Mouse (Mus musculus) adrenal gland, adult 2 months (tissue): ENCODE measurements around the gene Vipr2. TPM values are rescaled to one million over a fixed set of nuclear protein-coding genes. Genes with fewer than 3 reads are reported as not detected.

Experiments
- DNase-seq: peaks from one replicate; pipeline ENCODE4 v3.0.0; 2021
- long read RNA-seq: library from polyadenylated mRNA; stranded (forward); transcript quantifications from one replicate; pipeline ENCODE4 v2.0.0, GENCODE M21; 2021
- polyA plus RNA-seq: library from polyadenylated mRNA; depleted of rRNA; stranded (reverse); fragments of >200 nt; gene quantifications from 2 replicates; pipeline ENCODE4 v1.2.3, GENCODE M21; 2012; rRNA removed
- total RNA-seq, 2 experiments: library from RNA; stranded (reverse); gene quantifications; 2 replicates each; pipeline ENCODE4 v1.2.3; 2021

The Vipr2 gene
- total RNA-seq (under 1 TPM; 0.28 to 0.29 TPM), polyA plus RNA-seq (0.22 and 0.38 TPM in 2 replicates)
- long read RNA-seq = 0 reads

DNA sequence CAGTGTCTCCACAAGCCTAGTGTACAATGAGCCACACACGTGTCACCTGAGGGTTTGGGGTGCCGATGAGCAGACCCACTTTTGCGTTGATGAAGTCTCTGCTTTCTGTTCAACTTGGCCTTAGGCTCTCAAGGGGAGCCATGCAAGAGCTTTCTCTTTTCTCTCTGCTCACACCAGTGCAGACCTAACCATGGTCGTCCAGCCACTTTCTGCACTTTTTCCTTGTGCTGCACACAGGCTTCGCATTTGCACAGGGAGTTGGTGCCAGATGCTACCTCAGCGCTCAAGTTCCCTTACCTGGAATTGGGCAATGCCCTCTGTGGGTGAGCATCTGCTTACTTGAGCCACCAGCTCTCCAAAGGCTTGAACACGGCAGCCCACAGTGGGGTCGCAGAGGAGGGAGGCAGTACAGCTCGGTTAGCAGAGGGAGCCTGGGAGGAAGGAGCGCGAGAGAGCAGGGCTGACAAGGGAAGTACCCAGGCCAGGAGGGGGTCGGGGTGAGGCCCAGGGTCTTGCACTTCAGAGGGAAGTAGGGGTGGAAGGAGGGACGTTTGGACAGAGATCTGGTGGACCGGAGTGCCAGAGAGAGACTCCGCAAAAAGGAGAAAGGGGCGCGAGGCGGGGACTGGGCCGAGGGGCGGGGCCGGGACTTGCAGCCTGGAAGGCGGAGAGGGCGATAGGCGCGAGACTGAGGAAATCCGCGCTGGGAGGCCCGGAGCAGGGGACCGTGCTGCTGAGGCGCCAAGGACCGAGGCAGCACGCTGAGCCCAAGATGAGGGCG lies at the start of gene Vipr2:
Gene Vipr2, plus strand, starts transcription at position 653 of the 781 bp plus-strand sequence.
- peak; percentile 58 for DNase-seq

GRCm38 (mm10) chr12:116028095-116028494 lies 49.4 kb upstream of the Vipr2 start:
- DNase-seq = no peak

DNA sequence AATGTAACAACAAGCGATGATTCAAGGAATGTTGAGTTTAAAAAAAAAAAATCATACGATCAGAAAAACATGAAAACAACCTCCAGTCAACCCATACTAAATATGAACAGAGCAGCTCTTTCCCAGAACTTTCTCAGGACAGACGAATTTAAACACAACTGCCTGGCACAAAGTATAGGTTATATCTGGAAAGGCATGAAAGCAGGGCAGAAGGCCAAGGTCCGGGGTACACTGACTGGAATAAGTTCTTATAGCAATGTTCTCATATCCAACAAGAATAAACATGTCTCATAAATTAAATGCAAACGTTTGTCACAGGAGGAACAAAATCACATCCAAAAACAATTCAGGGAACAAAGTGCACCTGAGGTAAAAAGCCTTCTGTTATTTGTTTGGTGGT lies 42.2 kb upstream of the Vipr2 start:
- DNase-seq = no peak

- DNase-seq = no peak
Observed at GRCm38 (mm10) chr12:116044785-116045184, 32.7 kb upstream of the Vipr2 start.

GRCm38 (mm10) chr12:116047440-116048377 lies 29.8 kb upstream of the Vipr2 start, which contains the start of gene Zfp386:
Gene Zfp386 (plus strand): TSS chr12:116047724.
- DNase-seq = peak; percentile 99

GRCm38 (mm10) chr12:116048766-116049165 lies 28.8 kb upstream of the Vipr2 start:
- no peak for DNase-seq

GRCm38 (mm10) chr12:116049236-116049635 lies 28.3 kb upstream of the Vipr2 start:
- DNase-seq = no peak

GRCm38 (mm10) chr12:116049701-116050100 lies 27.8 kb upstream of the Vipr2 start:
- DNase-seq = no peak

DNA sequence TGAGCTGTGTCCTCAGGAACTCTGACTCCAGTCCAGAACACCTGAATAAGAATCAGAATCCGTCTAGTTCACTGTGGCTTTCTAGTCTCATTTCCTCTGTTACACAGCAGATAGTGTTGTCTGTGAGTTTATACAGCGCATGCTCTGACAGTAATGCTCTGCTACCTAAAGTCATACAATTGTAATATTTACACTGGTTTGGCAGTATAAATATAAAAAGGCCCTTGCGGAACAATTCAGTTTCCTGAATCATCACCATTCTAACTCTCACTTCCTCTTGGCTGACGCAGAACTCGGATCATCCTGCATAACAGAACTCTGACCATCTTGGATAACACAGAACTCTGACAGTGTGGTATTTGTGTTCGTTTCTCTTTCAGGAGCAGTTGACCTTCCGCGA lies 23.2 kb upstream of the Vipr2 start:
- no peak for DNase-seq

DNA sequence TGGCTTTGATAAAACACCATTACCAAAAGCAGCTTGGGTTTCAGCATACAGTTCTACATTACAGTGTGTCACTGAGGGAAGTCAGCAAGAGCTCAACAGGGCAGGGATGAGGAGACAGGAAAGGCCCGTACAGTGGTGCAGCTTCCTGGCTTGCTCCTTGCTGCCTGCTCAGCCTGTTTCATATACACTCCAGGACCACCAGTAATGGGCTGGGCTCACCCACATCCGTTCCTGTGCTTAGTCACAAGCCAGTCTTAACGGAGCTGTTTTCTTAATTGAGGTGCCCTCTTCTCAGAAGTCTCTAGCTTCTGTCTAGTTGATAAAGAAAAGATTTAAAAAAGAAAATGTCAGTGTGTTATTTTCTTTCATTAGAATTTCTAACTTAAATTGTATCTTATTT lies 21.4 kb upstream of the Vipr2 start:
- DNase-seq = no peak

GRCm38 (mm10) chr12:116061561-116062193 lies 15.8 kb upstream of the Vipr2 start:
- DNase-seq = no peak

DNA sequence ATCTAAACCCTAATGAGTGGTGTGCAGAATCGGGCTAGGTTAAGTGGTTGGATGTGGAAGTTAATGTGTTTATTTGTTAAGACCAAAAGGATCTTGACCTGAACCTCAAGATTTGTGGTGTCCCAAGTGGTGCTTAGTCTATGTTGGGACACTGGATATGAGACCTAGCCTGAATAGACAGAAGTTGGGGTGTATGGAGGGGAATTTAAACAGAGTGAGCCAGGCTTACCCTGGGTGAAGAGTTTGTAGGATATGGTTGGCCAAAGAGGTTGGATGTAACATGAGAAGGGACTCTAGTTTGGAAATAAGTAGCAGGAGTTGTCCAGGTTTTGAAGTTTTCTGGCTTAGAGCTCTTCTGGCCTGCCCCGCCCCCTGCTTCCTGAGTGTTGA lies 15.3 kb upstream of the Vipr2 start:
- DNase-seq = no peak

- no peak for DNase-seq
Observed at GRCm38 (mm10) chr12:116063020-116063419, 14.5 kb upstream of the Vipr2 start.

GRCm38 (mm10) chr12:116071023-116071422 lies 6.5 kb upstream of the Vipr2 start:
- DNase-seq = peak; percentile 33

- DNase-seq = no peak
Observed at GRCm38 (mm10) chr12:116077855-116078366, 385 bp downstream of the Vipr2 start.

GRCm38 (mm10) chr12:116083125-116083524 lies 5.6 kb downstream of the Vipr2 start:
- no peak for DNase-seq

GRCm38 (mm10) chr12:116084294-116084693 lies 6.8 kb downstream of the Vipr2 start:
- no peak for DNase-seq

- DNase-seq = no peak
Observed at GRCm38 (mm10) chr12:116086951-116087600, 9.6 kb downstream of the Vipr2 start.

- DNase-seq = no peak
Observed at GRCm38 (mm10) chr12:116089836-116090235, 12.3 kb downstream of the Vipr2 start.

GRCm38 (mm10) chr12:116094765-116095555 lies 17.4 kb downstream of the Vipr2 start:
- no peak for DNase-seq
